Mouse (Mus musculus) kidney, postnatal 0 days (tissue): ENCODE results near the gene Nfe2l2. TPM values are rescaled to one million over a fixed set of nuclear protein-coding genes. Genes with fewer than 3 reads are reported as not detected.

Source experiments
- ATAC-seq: fragments of 200-750 bp; cut with Nextera tagmentation; replicated peaks from 2 replicates; pipeline ENCODE4 v1.8.0; 2017; ENCODE audit warnings: low read depth, moderate number of reproducible peaks, moderate TSS enrichment, moderate library complexity; ENCODE audit not compliant: low FRiP score
- DNase-seq: peaks from one replicate; pipeline ENCODE4 v3.0.0-alpha.2; 2016; ENCODE audit warnings: low spot score
- H3K27ac ChIP-seq: fragments of 300-500 bp; sonication (generic); 2 replicates; pipeline ENCODE4 v1.5.1; 2014; ENCODE audit warnings: mild to moderate bottlenecking
- H3K27me3 ChIP-seq: fragments of 300-500 bp; sonication (generic); 2 replicates; pipeline ENCODE4 v1.6.1; 2014; ENCODE audit warnings: low read length, mixed read lengths; ENCODE audit not compliant: insufficient read depth
- H3K36me3 ChIP-seq: fragments of 300-500 bp; sonication (generic); 2 replicates; pipeline ENCODE4 v1.6.1; 2014; ENCODE audit warnings: low read length, mixed read lengths; ENCODE audit not compliant: insufficient read depth
- H3K4me1 ChIP-seq: fragments of 300-500 bp; sonication (generic); replicated peaks from 2 replicates; pipeline ENCODE4 v1.6.1; 2014; ENCODE audit warnings: antibody characterized with exemption, low read length, mixed read lengths; ENCODE audit not compliant: insufficient read depth
- H3K4me2 ChIP-seq: fragments of 300-500 bp; sonication (generic); 2 replicates; pipeline ENCODE4 v1.6.1; 2014; ENCODE audit warnings: mild to moderate bottlenecking, low read length, moderate library complexity, mixed read lengths
- H3K4me3 ChIP-seq: fragments of 300-500 bp; sonication (generic); replicated peaks from 2 replicates; pipeline ENCODE4 v1.5.1; 2014; ENCODE audit warnings: low read depth, low read length
- H3K9ac ChIP-seq: fragments of 300-500 bp; sonication (generic); 2 replicates; pipeline ENCODE4 v1.6.1; 2014; ENCODE audit warnings: low read depth, low read length
- H3K9me3 ChIP-seq: fragments of 300-500 bp; sonication (generic); replicated peaks from 2 replicates; pipeline ENCODE4 v1.6.1; 2016; ENCODE audit warnings: low read length, inconsistent platforms, mixed read lengths
- CTCF ChIP-seq: IDR thresholded peaks from 2 replicates; pipeline ENCODE4 v1.5.1; 2016; ENCODE audit warnings: antibody characterized with exemption, low read depth, mild to moderate bottlenecking, moderate library complexity
- WGBS: fragments of 180-500 bp; shearing (Covaris S2); extraction: QIAGEN DNeasy Blood & Tissue Kit; methylation state at CpG from one replicate; pipeline ENCODE4 v1.1.7; 2014; 5-methylcytosine and 5-hydroxymethylcytosine counted together
- polyA plus RNA-seq: library from polyadenylated mRNA; unstranded; fragments of >200 nt; fragmentation: Nextera tagmentation; extraction: Ambion mirVana; gene quantifications from 2 replicates; pipeline ENCODE4 v1.2.1, GENCODE M21; 2015

Nfe2l2 gene
- polyA plus RNA-seq, 1 experiment from 2014 or later, result 96.6 TPM

- ATAC-seq (no peak), DNase-seq (no peak)
- Histone ChIP-seq H3K36me3 (no peaks in the 10 kb centered on the region), H3K9ac (no peak overlapping the region), H3K27me3 (no peaks in the 10 kb centered on the region), H3K27ac (no peak overlapping the region), H3K9me3 (no peaks in the 10 kb centered on the region), H3K4me3 (no peak overlapping the region), H3K4me2 (no peak overlapping the region), H3K4me1 (no peaks in the 10 kb centered on the region)
- no peak for TF ChIP-seq CTCF
- WGBS, result 36% methylated on average over 2 of the region's 2 CpGs
Measured at GRCm38 (mm10) chr2:75737006-75737503, 32.6 kb upstream of the Nfe2l2 start.

GRCm38 (mm10) chr2:75734196-75734865, 29.9 kb upstream of the Nfe2l2 start:
- no peak for DNase-seq
- H3K4me1 ChIP-seq, result no peaks in the 10 kb centered on the region

GRCm38 (mm10) chr2:75733177-75733576, 28.7 kb upstream of the Nfe2l2 start:
- H3K4me1 ChIP-seq, result no peaks in the 10 kb centered on the region
- H3K36me3 ChIP-seq, result no peaks in the 10 kb centered on the region
- no peak overlapping the region for H3K4me2 ChIP-seq
- ATAC-seq (no peak), DNase-seq (no peak)
- no peak for TF ChIP-seq CTCF
- WGBS, result 93% methylated on average over 7 of the region's 7 CpGs
- no peak overlapping the region for H3K9ac ChIP-seq
- no peaks in the 10 kb centered on the region for H3K9me3 ChIP-seq
- H3K27ac ChIP-seq, result no peak overlapping the region
- no peak overlapping the region for H3K4me3 ChIP-seq
- no peaks in the 10 kb centered on the region for H3K27me3 ChIP-seq

More at GRCm38 (mm10) chr2:75734196-75734865, 29.9 kb upstream of the Nfe2l2 start:
- H3K4me3 ChIP-seq, result no peak overlapping the region
- no peaks in the 10 kb centered on the region for H3K36me3 ChIP-seq
- ATAC-seq, result no peak
- H3K9me3 ChIP-seq, result no peaks in the 10 kb centered on the region
- no peak for TF ChIP-seq CTCF
- no peaks in the 10 kb centered on the region for H3K27me3 ChIP-seq
- no peak overlapping the region for H3K9ac ChIP-seq
- H3K4me2 ChIP-seq, result no peak overlapping the region
- 69% methylated on average over 5 of the region's 5 CpGs for WGBS
- H3K27ac ChIP-seq, result no peak overlapping the region

GRCm38 (mm10) chr2:75731929-75732328, 27.5 kb upstream of the Nfe2l2 start:
- no peaks in the 10 kb centered on the region for H3K9me3 ChIP-seq
- WGBS, result 81% methylated on average over 2 of the region's 2 CpGs
- H3K36me3 ChIP-seq, result no peaks in the 10 kb centered on the region
- H3K27me3 ChIP-seq, result no peaks in the 10 kb centered on the region
- no peak for ATAC-seq
- no peaks in the 10 kb centered on the region for H3K4me1 ChIP-seq
- TF ChIP-seq CTCF, result no peak
- H3K27ac ChIP-seq, result no peak overlapping the region
- DNase-seq, result no peak
- H3K9ac ChIP-seq, result no peak overlapping the region
- no peak overlapping the region for H3K4me2 ChIP-seq
- H3K4me3 ChIP-seq, result no peak overlapping the region

- Histone ChIP-seq H3K27ac (no peak overlapping the region), H3K9me3 (no peaks in the 10 kb centered on the region), H3K27me3 (no peaks in the 10 kb centered on the region), H3K9ac (no peak overlapping the region), H3K4me3 (no peak overlapping the region), H3K36me3 (no peaks in the 10 kb centered on the region), H3K4me2 (no peak overlapping the region), H3K4me1 (no peaks in the 10 kb centered on the region)
- WGBS, result 78% methylated on average over 5 of the region's 5 CpGs
- no peak for DNase-seq
- no peak for ATAC-seq
- TF ChIP-seq CTCF, result no peak
Measured at GRCm38 (mm10) chr2:75731233-75731651, 26.8 kb upstream of the Nfe2l2 start.

GRCm38 (mm10) chr2:75730052-75730451, 25.6 kb upstream of the Nfe2l2 start:
- Histone ChIP-seq H3K36me3 (no peaks in the 10 kb centered on the region), H3K4me1 (no peaks in the 10 kb centered on the region), H3K27me3 (no peaks in the 10 kb centered on the region), H3K9ac (no peak overlapping the region), H3K9me3 (no peaks in the 10 kb centered on the region), H3K4me2 (no peak overlapping the region), H3K27ac (no peak overlapping the region), H3K4me3 (no peak overlapping the region)
- no peak for ATAC-seq
- TF ChIP-seq CTCF, result no peak
- DNase-seq, result no peak
- 83% methylated on average over 10 of the region's 10 CpGs for WGBS
